Mouse (Mus musculus) CH12.LX (cell line): ENCODE measurements around the gene Tns2. TPM values are rescaled to one million over a fixed set of nuclear protein-coding genes. Genes with fewer than 3 reads are reported as not detected.

Source experiments
- DNase-seq: peaks from one replicate; pipeline ENCODE4 v3.0.0-alpha.2; 2013; ENCODE audit errors: extremely low read depth
- H3K27ac ChIP-seq: 2 replicates; pipeline ENCODE4 v1.5.1; 2012; ENCODE audit warnings: low read depth, mild to moderate bottlenecking, control low read depth, moderate library complexity; ENCODE audit not compliant: insufficient read depth
- H3K27me3 ChIP-seq: replicated peaks from 2 replicates; pipeline ENCODE3; 2012; ENCODE audit warnings: inconsistent platforms
- H3K36me3 ChIP-seq, 2 experiments: replicated peaks in 1 of 2; 2 replicates each; pipeline versions ENCODE3 to v1.6.1; 2012; ENCODE audit warnings: inconsistent platforms in 1 of 2, low read length in 1 of 2, mild to moderate bottlenecking in 1 of 2, mixed read lengths in 1 of 2, moderate library complexity in 1 of 2; ENCODE audit not compliant: control insufficient read depth in 1 of 2, insufficient read depth in 1 of 2
- H3K4me1 ChIP-seq, 2 experiments: 2 replicates each; pipeline ENCODE4 v1.6.1; 2012; ENCODE audit warnings: inconsistent platforms in 1 of 2, moderate library complexity in 1 of 2; ENCODE audit not compliant: insufficient read depth in 2 of 2, control insufficient read depth in 1 of 2
- H3K4me2 ChIP-seq: 2 replicates; pipeline ENCODE4 v1.6.1; 2012; ENCODE audit warnings: low read depth, mild to moderate bottlenecking, control low read depth; ENCODE audit not compliant: poor library complexity, insufficient read depth, severe bottlenecking
- H3K4me3 ChIP-seq, 3 experiments: fragments of 150-350 bp in 1 of 3; sonication (generic) in 1 of 3; replicated peaks in 1 of 3; 2 replicates each; pipeline versions ENCODE3 to v1.5.1; 2011 to 2012; ENCODE audit warnings: low read depth in 2 of 3, low read length in 2 of 3, mild to moderate bottlenecking in 2 of 3, moderate library complexity in 2 of 3, control low read depth in 1 of 3, improper control_type of control experiment in 1 of 3, inconsistent platforms in 1 of 3, mixed read lengths in 1 of 3; ENCODE audit not compliant: poor library complexity in 1 of 3
- H3K79me2 ChIP-seq: replicated peaks from 2 replicates; pipeline ENCODE4 v1.6.1; 2012; ENCODE audit warnings: mild to moderate bottlenecking, moderate library complexity; ENCODE audit not compliant: control insufficient read depth, poor library complexity, insufficient read depth, severe bottlenecking; ENCODE audit errors: extremely low read depth
- H3K9ac ChIP-seq: 2 replicates; pipeline ENCODE4 v1.6.1; 2012; ENCODE audit warnings: low read depth, mild to moderate bottlenecking, control low read depth, moderate library complexity; ENCODE audit not compliant: insufficient read depth
- H3K9me3 ChIP-seq: replicated peaks from 2 replicates; pipeline ENCODE3; 2012; ENCODE audit warnings: low read length, inconsistent platforms, mixed read lengths
- BHLHE40 ChIP-seq: IDR thresholded peaks from 2 replicates; pipeline ENCODE4 v1.6.1; 2011; ENCODE audit warnings: mild to moderate bottlenecking, low read depth, low read length, improper control_type of control experiment
- CHD2 ChIP-seq: IDR thresholded peaks from 2 replicates; pipeline ENCODE4 v1.6.1; 2011; ENCODE audit warnings: low read length, improper control_type of control experiment
- GABPA ChIP-seq: IDR thresholded peaks from 2 replicates; pipeline ENCODE4 v1.6.1; 2012; ENCODE audit warnings: low read depth, low read length, improper control_type of control experiment, inconsistent platforms; ENCODE audit not compliant: insufficient replicate concordance
- HCFC1 ChIP-seq: IDR thresholded peaks from 2 replicates; pipeline ENCODE4 v1.6.1; 2012; ENCODE audit warnings: low read depth, mild to moderate bottlenecking, inconsistent platforms, low read length, improper control_type of control experiment
- KAT2A ChIP-seq: IDR thresholded peaks from 2 replicates; pipeline ENCODE4 v1.6.1; 2012; ENCODE audit warnings: low read length, improper control_type of control experiment, inconsistent platforms; ENCODE audit not compliant: insufficient replicate concordance
- MAZ ChIP-seq: IDR thresholded peaks from 2 replicates; pipeline ENCODE4 v1.6.1; 2012; ENCODE audit warnings: low read depth, mild to moderate bottlenecking, inconsistent platforms, low read length, improper control_type of control experiment, moderate library complexity
- MXI1 ChIP-seq: IDR thresholded peaks from 2 replicates; pipeline ENCODE4 v1.6.1; 2011; ENCODE audit warnings: mild to moderate bottlenecking, low read depth, low read length, improper control_type of control experiment
- MYC ChIP-seq: IDR thresholded peaks from 2 replicates; pipeline ENCODE4 v1.6.1; 2011; ENCODE audit warnings: low read depth, mild to moderate bottlenecking, improper control_type of control experiment, low read length
- NRF1 ChIP-seq: IDR thresholded peaks from 2 replicates; pipeline ENCODE4 v1.6.1; 2014; ENCODE audit warnings: low read depth, mild to moderate bottlenecking, inconsistent platforms, low read length, improper control_type of control experiment, moderate library complexity
- POLR2A ChIP-seq: IDR thresholded peaks from 2 replicates; pipeline ENCODE4 v1.6.1; 2011; ENCODE audit warnings: low read depth, mild to moderate bottlenecking, improper control_type of control experiment, low read length
- POLR2AphosphoS2 ChIP-seq: IDR thresholded peaks from 2 replicates; pipeline ENCODE4 v1.6.1; 2011; ENCODE audit warnings: low read depth, low read length, improper control_type of control experiment
- SIN3A ChIP-seq: IDR thresholded peaks from 2 replicates; pipeline ENCODE4 v1.6.1; 2012; ENCODE audit warnings: low read length, improper control_type of control experiment, inconsistent platforms
- USF2 ChIP-seq: conservative IDR thresholded peaks from 2 replicates; pipeline ENCODE4 v1.6.1; 2011; ENCODE audit warnings: low read depth, low read length, improper control_type of control experiment
- ZKSCAN1 ChIP-seq: IDR thresholded peaks from 2 replicates; pipeline ENCODE4 v1.6.1; 2012; ENCODE audit warnings: low read depth, inconsistent platforms, low read length, improper control_type of control experiment, borderline replicate concordance
- dilution Hi-C: fragments of 300-500 bp; cut with MboI; formaldehyde crosslinking; loops from 2 replicates; pipeline ENCODE4 v1.14.3; 2020; ENCODE audit warnings: low sequenced_read_pairs; ENCODE audit not compliant: extremely low pct_unique_long_range_greater_than_20kb, extremely low pct_ligation_motif_present
- in situ Hi-C: fragments of 300-500 bp; cut with MboI; formaldehyde crosslinking; loops from 3 replicates; pipeline ENCODE4 v1.14.3; 2019; ENCODE audit warnings: low sequenced_read_pairs, low pct_ligation_motif_present, low pct_unique_long_range_greater_than_20kb, mixed read lengths
- polyA plus RNA-seq: library from polyadenylated mRNA; unstranded; fragments of >175 nt; gene quantifications from 2 replicates; pipeline ENCODE4 v1.2.1, GENCODE M21; 2012; ENCODE audit warnings: low read depth; ENCODE audit not compliant: insufficient read length
- total RNA-seq, 2 experiments: library from RNA; depleted of rRNA; stranded (reverse); fragments of 300-350 nt in 1 of 2; fragments of >200 nt in 1 of 2; gene quantifications; 2 replicates each; pipeline ENCODE4 v1.2.3; 2012 to 2014

Tns2 gene
- total and polyA plus RNA-seq, 3 experiments, result 0.13 to 0.34 TPM; not detected in 1

DNA sequence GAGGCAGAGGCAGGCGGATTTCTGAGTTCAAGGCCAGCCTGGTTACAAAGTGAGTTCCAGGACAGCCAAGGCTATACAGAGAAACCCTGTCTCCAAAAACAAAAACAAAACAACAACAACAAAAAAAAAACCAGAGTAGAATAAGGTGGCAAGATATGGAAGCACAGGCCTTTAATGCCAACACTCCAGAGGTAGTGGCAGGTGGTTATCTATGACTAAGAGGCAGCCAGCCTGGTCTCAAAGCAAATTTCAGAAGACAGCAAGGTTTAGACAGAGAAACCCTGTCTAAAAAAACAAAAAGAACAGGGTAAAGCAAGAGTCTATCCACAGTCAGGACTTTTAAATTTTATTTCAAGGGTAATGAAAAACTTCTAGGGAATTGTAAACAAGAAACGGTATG lies 34.5 kb downstream of the Tns2 start:
- peaks cover 32 to 38% of the 10 kb centered on the region in 2 experiments for H3K36me3 ChIP-seq
- no peaks in the 10 kb centered on the region for H3K9me3 ChIP-seq
- TF ChIP-seq BHLHE40 (no peak), SIN3A (no peak), USF2 (no peak), MAZ (no peak), KAT2A (no peak), CHD2 (no peak), HCFC1 (no peak), POLR2A (no peak)
- no peak overlapping the region for H3K4me2 ChIP-seq
- in situ Hi-C loops, result loop anchor here (5.0 kb wide), 1 partner anchor 32 kb away; the partner anchor contains the start of gene Tns2
- H3K9ac ChIP-seq, result no peak overlapping the region
- dilution Hi-C loops, result no loop called here
- peaks cover 16% of the 10 kb centered on the region for H3K79me2 ChIP-seq
- H3K27ac ChIP-seq, result no peak overlapping the region
- H3K27me3 ChIP-seq, result peaks cover 17% of the 10 kb centered on the region
- H3K4me3 ChIP-seq, result no peak overlapping the region
- H3K4me1 ChIP-seq, result peaks cover 0 to 17% of the 10 kb centered on the region in 2 experiments; a peak in 2 of 4 replicates
- DNase-seq, result no peak

DNA sequence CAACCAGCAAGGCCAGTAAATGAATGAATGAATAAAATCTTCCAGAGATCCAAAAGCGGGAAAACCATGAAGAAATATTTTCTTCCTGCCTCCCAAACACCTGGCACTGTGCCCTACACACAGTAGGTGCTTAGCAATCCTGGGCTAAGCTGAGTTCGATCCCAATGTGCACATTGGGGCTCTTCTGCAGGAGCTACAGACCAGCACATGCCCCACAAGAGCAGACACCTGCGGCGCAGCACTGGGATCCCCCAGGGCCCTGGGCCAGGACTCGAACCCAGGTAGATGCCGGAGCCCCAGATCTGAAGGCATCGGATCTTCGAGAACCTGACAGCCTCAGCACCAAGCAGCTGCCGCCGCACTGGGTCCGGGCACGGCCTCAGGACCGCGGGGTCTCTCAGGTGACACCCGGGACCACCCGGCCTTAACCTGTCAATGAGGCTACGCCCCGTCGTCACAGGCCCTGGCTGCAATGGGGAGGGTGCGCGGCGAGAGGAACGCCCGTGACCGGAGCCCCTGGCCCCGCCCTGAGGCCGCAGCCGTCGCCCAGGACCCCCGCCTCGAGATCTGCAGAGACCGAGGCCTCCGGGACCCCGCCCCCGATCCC lies 35.4 kb downstream of the Tns2 start:
- TF ChIP-seq MYC (no peak), GABPA (no peak), POLR2A (no peak), MXI1 (no peak; the same call in 1 of the 2 replicates), ZKSCAN1 (peak; percentile 73), NRF1 (no peak), POLR2AphosphoS2 (no peak)
- Histone ChIP-seq H3K4me3 (peak overlapping the region; percentile 60 to 91 (median 86)), H3K79me2 (peaks cover 16% of the 10 kb centered on the region), H3K36me3 (peaks cover 23 to 29% of the 10 kb centered on the region in 2 experiments), H3K27me3 (peaks cover 20% of the 10 kb centered on the region), H3K27ac (no peak overlapping the region), H3K9me3 (no peaks in the 10 kb centered on the region), H3K9ac (peak overlapping the region; percentile 74), H3K4me1 (peaks cover 0 to 17% of the 10 kb centered on the region in 2 experiments; a peak in 2 of 4 replicates), H3K4me2 (peak overlapping the region; percentile 88; the same call in 1 of the 2 replicates)
- in situ Hi-C loops, result loop anchor here (5.0 kb wide), 1 partner anchor 33 kb away; the partner anchor contains the start of gene Tns2
- no peak for DNase-seq
- dilution Hi-C loops, result no loop called here
